Mouse (Mus musculus) lung, adult 18-20 months (tissue): ENCODE measurements around the gene Tbc1d2.
"Not testable (repeated sequence)": the region's sequence is repeated elsewhere in the genome, so short reads cannot be mapped to it uniquely, and the experiment has no call there.

Experiments used
- DNase-seq, 2 experiments: peaks; one replicate each; pipeline ENCODE4 v3.0.0; 2022; ENCODE audit warnings: mixed read lengths in 2 of 2

Tbc1d2 gene

GRCm38 (mm10) chr4:46600473-46601257 is 49.3 kb downstream of the Tbc1d2 start:
- DNase-seq, result no peak

GRCm38 (mm10) chr4:46599609-46600008 is 50.4 kb downstream of the Tbc1d2 start:
- DNase-seq, result not testable (repeated sequence)

GRCm38 (mm10) chr4:46598981-46599380 is 51.0 kb downstream of the Tbc1d2 start:
- no peak for DNase-seq

GRCm38 (mm10) chr4:46598111-46598510 is 51.9 kb downstream of the Tbc1d2 start:
- DNase-seq, result no peak

GRCm38 (mm10) chr4:46597286-46597961 is 52.6 kb downstream of the Tbc1d2 start:
- peak in 1 of 2 experiments; percentile 36 for DNase-seq

- DNase-seq, result no peak
These were observed 53.6 kb downstream of the Tbc1d2 start for GRCm38 (mm10) chr4:46596398-46596797.

- no peak for DNase-seq
These were observed 55.9 kb downstream of the Tbc1d2 start for GRCm38 (mm10) chr4:46594131-46594530.

GRCm38 (mm10) chr4:46593472-46593871 is 56.5 kb downstream of the Tbc1d2 start:
- DNase-seq, result no peak

- peak; percentile 67 to 68 for DNase-seq
These were observed 58.0 kb downstream of the Tbc1d2 start for GRCm38 (mm10) chr4:46591833-46592520.

GRCm38 (mm10) chr4:46590810-46591209 is 59.2 kb downstream of the Tbc1d2 start:
- DNase-seq, result no peak

- no peak for DNase-seq
These were observed 59.9 kb downstream of the Tbc1d2 start for GRCm38 (mm10) chr4:46589946-46590684.

GRCm38 (mm10) chr4:46589151-46589550 is 60.9 kb downstream of the Tbc1d2 start:
- no peak for DNase-seq

- DNase-seq, result no peak
These were observed 63.5 kb downstream of the Tbc1d2 start for GRCm38 (mm10) chr4:46586473-46586872.

GRCm38 (mm10) chr4:46585811-46586190 is 64.2 kb downstream of the Tbc1d2 start:
- DNase-seq, result no peak

- no peak for DNase-seq
These were observed 64.8 kb downstream of the Tbc1d2 start for GRCm38 (mm10) chr4:46585041-46585810.

- DNase-seq, result not testable (repeated sequence)
These were observed 65.5 kb downstream of the Tbc1d2 start for GRCm38 (mm10) chr4:46584536-46584935.

GRCm38 (mm10) chr4:46584084-46584483 is 65.9 kb downstream of the Tbc1d2 start:
- DNase-seq, result not testable (repeated sequence)

- DNase-seq, result not testable (repeated sequence)
These were observed 68.0 kb downstream of the Tbc1d2 start for GRCm38 (mm10) chr4:46582024-46582423.

- not testable (repeated sequence) for DNase-seq
These were observed 68.4 kb downstream of the Tbc1d2 start for GRCm38 (mm10) chr4:46581577-46581976.

GRCm38 (mm10) chr4:46580799-46581243 is 69.2 kb downstream of the Tbc1d2 start:
- not testable (repeated sequence) for DNase-seq

GRCm38 (mm10) chr4:46578796-46579346 is 71.1 kb downstream of the Tbc1d2 start:
- not testable (repeated sequence) for DNase-seq

GRCm38 (mm10) chr4:46578228-46578627 is 71.8 kb downstream of the Tbc1d2 start:
- no peak for DNase-seq
